Mouse (Mus musculus): ENCODE results near the gene Klk12. TPM values are rescaled to one million over a fixed set of nuclear protein-coding genes. Genes with fewer than 3 reads are reported as not detected.

Klk12 gene
- total and polyA plus RNA-seq, 2 experiments from 2014 or later, result not detected

DNA sequence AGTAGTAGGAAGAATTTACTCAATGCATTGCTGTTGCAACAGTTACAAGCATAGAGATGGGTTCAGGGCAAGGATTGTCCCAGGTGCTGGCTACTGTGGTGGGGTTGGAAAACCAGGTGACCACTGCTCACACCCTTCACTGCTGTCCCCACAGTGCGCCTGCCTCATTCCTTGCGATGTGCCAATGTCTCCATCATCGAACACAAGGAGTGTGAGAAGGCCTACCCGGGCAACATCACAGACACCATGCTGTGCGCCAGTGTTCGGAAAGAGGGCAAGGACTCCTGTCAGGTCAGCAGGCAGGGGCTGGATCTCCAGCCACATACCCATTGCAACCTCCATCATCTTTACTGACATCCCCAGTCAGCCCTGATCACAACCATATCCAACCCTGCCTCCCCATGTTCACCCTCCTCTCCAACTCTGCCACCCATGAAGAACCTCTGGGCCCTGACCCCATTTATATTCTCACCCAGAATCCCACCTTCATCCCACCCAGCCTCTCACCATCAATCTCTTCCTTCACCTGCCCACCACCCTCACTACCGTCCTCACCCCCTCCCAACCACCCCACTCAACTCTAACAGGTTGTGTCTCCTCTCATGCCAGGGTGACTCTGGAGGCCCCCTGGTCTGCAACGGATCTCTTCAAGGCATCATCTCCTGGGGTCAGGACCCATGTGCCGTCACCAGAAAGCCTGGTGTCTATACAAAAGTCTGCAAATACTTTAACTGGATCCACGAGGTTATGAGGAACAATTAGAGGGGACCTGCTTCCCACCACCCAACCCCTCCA is 9.7 kb downstream of the Klk12 start:
- H3K9me3 ChIP-seq (ENCODE audit: low read length), result no peaks in the 10 kb centered on the region
- H3K4me3 ChIP-seq (ENCODE audit: low read length), result no peak overlapping the region
- H3K36me3 ChIP-seq (ENCODE audit: insufficient read depth, low read length), result no peaks in the 10 kb centered on the region
- peaks cover 5% of the 10 kb centered on the region; the same call in 1 of the 2 replicates for H3K4me1 ChIP-seq (ENCODE audit: insufficient read depth, low read length)
- H3K9ac ChIP-seq (replicated peaks; ENCODE audit: low read length), result no peak overlapping the region
- H3K27me3 ChIP-seq (ENCODE audit: insufficient read depth, low read length), result peaks cover 3% of the 10 kb centered on the region; the same call in 1 of the 2 replicates
- H3K4me2 ChIP-seq (ENCODE audit: low read depth, low read length), result no peak overlapping the region
- no peak for TF ChIP-seq CTCF (IDR thresholded peaks at IDR 0.05; ENCODE audit: low read depth)
- WGBS, result 88% methylated on average over 10 of the region's 10 CpGs
- no peak for ATAC-seq
- no peak for DNase-seq (ENCODE audit: low spot score)
- H3K27ac ChIP-seq, result no peak overlapping the region

DNA sequence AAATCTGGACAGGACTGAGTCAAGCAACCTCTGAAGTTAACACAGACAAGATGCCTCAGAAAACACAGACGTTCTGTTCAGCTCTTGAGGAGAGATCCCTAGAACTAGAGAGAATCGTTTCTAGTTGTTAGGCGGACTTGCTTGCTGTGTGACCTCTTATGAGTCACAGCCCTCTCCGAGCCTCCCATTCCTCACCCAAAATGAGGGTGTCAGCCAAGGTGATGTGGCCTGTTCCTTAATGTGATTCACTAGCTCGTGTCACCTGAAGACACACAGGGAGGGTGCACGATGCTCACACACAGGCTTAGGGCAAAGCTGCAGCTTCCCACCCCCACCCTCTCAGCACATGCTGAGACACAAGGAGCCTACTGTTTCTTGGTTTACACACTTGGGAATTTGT is 11.5 kb downstream of the Klk12 start:
- no peak for TF ChIP-seq CTCF (IDR thresholded peaks at IDR 0.05; ENCODE audit: low read depth)
- Histone ChIP-seq H3K4me2 (ENCODE audit: low read depth, low read length) (no peak overlapping the region), H3K27ac (no peak overlapping the region), H3K36me3 (ENCODE audit: insufficient read depth, low read length) (no peaks in the 10 kb centered on the region), H3K4me1 (ENCODE audit: insufficient read depth, low read length) (peaks cover 5% of the 10 kb centered on the region; the same call in 1 of the 2 replicates), H3K27me3 (ENCODE audit: insufficient read depth, low read length) (peaks cover 3% of the 10 kb centered on the region; the same call in 1 of the 2 replicates), H3K9ac (replicated peaks; ENCODE audit: low read length) (no peak overlapping the region), H3K9me3 (ENCODE audit: low read length) (no peaks in the 10 kb centered on the region), H3K4me3 (ENCODE audit: low read length) (no peak overlapping the region)
- DNase-seq (ENCODE audit: low spot score) (no peak), ATAC-seq (no peak)
- WGBS, result 64% methylated on average over 6 of the region's 6 CpGs

GRCm38 (mm10) chr7:43780746-43781145 is 12.0 kb downstream of the Klk12 start, which contains the start of gene Klk10:
Gene Klk10 (plus strand): TSS chr7:43781035.
- Histone ChIP-seq H3K9me3 (ENCODE audit: low read length) (no peaks in the 10 kb centered on the region), H3K27me3 (ENCODE audit: insufficient read depth, low read length) (peaks cover 3% of the 10 kb centered on the region; the same call in 1 of the 2 replicates), H3K4me1 (ENCODE audit: insufficient read depth, low read length) (peaks cover 5% of the 10 kb centered on the region; the same call in 1 of the 2 replicates), H3K4me2 (ENCODE audit: low read depth, low read length) (no peak within 1 kb of the TSS), H3K36me3 (ENCODE audit: insufficient read depth, low read length) (no peaks in the 10 kb centered on the region), H3K4me3 (ENCODE audit: low read length) (no peak within 1 kb of the TSS), H3K27ac (no peak within 1 kb of the TSS), H3K9ac (replicated peaks; ENCODE audit: low read length) (no peak within 1 kb of the TSS)
- DNase-seq (ENCODE audit: low spot score) (no peak), ATAC-seq (no peak)
- 66% methylated on average over 5 of the region's 5 CpGs for WGBS
- no peak for TF ChIP-seq CTCF (IDR thresholded peaks at IDR 0.05; ENCODE audit: low read depth)

DNA sequence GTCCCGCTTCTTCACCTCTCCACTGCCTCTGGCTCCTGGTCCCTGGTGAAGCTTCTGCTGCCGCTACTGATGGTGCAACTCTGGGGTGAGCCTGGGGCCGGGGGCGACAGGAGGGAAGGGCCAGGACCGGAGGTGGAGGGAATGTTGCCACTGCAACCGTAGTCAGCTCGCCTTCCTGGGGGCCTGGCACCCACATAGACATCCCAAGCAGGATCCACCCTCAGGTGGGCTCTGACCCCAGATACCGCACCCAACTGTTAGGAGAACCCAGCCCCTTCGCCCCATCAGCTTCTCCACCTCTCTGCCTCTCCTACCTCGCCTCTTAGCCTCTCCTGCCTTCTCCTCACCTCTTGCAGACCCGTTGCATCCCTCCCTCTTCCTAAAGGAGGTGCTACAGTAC is 12.8 kb downstream of the Klk12 start:
- Histone ChIP-seq H3K9me3 (ENCODE audit: low read length) (no peaks in the 10 kb centered on the region), H3K4me2 (ENCODE audit: low read depth, low read length) (no peak overlapping the region), H3K4me3 (ENCODE audit: low read length) (no peak overlapping the region), H3K27me3 (ENCODE audit: insufficient read depth, low read length) (peaks cover 3% of the 10 kb centered on the region; the same call in 1 of the 2 replicates), H3K36me3 (ENCODE audit: insufficient read depth, low read length) (no peaks in the 10 kb centered on the region), H3K9ac (replicated peaks; ENCODE audit: low read length) (no peak overlapping the region), H3K4me1 (ENCODE audit: insufficient read depth, low read length) (peaks cover 5% of the 10 kb centered on the region; the same call in 1 of the 2 replicates), H3K27ac (no peak overlapping the region)
- ATAC-seq (no peak), DNase-seq (ENCODE audit: low spot score) (no peak)
- no peak for TF ChIP-seq CTCF (IDR thresholded peaks at IDR 0.05; ENCODE audit: low read depth)
- 89% methylated on average over 11 of the region's 11 CpGs for WGBS

DNA sequence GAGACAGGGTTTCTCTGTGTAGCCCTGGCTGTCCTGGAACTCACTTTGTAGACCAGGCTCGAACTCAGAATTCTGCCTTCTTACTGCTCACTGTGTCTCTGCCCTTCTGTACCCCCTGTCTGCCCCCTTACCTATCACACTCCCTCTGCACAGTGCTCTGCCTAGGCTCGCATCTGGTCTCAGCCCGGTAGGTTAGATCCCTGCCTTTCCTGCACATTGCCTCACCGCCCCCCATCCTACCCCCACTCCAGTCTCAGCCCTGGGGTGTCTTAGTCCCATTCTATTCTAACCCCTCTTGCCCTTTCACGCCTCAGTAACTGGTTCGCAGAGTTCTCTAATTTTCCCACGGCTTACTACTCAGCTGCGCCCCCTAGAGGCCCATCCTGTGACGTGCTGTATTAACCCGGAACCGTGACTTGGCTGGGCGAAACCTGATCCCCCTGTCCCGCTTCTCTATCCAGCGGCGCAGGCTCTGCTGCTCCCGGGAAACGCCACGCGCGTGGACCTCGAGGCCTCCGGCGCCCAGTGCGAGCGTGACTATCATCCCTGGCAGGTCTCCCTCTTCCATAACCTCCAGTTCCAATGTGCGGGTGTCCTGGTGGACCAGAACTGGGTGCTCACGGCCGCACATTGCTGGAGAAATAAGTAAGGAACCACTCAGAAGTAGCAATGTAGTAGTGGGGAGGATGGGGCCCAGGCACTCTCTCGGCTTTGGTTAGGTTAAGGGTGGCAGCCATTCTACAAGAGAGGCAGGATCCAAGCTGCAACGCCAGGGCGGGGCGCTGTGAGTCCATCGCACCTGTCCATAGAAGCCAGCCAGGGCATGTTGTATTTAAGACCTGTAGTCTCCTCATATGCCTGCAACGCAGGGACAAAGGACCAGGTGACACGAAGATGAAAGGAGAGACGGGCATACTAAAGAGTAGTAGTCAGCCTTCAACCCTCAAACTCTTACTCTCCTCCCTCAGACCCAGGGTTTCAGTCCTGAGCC is 13.9 kb downstream of the Klk12 start:
- H3K4me3 ChIP-seq (ENCODE audit: low read length), result peak overlapping the region; percentile 27
- H3K36me3 ChIP-seq (ENCODE audit: insufficient read depth, low read length), result no peaks in the 10 kb centered on the region
- WGBS, result 8% methylated on average over 36 of the region's 36 CpGs
- H3K9me3 ChIP-seq (ENCODE audit: low read length), result no peaks in the 10 kb centered on the region
- ATAC-seq (peak; percentile 83), DNase-seq (ENCODE audit: low spot score) (peak; percentile 81)
- H3K27me3 ChIP-seq (ENCODE audit: insufficient read depth, low read length), result peaks cover 3% of the 10 kb centered on the region; the same call in 1 of the 2 replicates
- peaks cover 5% of the 10 kb centered on the region; the same call in 1 of the 2 replicates for H3K4me1 ChIP-seq (ENCODE audit: insufficient read depth, low read length)
- H3K27ac ChIP-seq, result no peak overlapping the region
- TF ChIP-seq CTCF (IDR thresholded peaks at IDR 0.05; ENCODE audit: low read depth), result peak; percentile 87
- peak overlapping the region; percentile 59 for H3K4me2 ChIP-seq (ENCODE audit: low read depth, low read length)
- 0 out of 2 replicates have a peak overlapping the region, but pooled peaks have one; percentile 24 for H3K9ac ChIP-seq (replicated peaks; ENCODE audit: low read length)

GRCm38 (mm10) chr7:43785286-43785685 is 16.6 kb downstream of the Klk12 start:
- no peaks in the 10 kb centered on the region for H3K9me3 ChIP-seq (ENCODE audit: low read length)
- peak; percentile 41; the same call in 1 of the 2 replicates for TF ChIP-seq CTCF (IDR thresholded peaks at IDR 0.05; ENCODE audit: low read depth)
- no peak overlapping the region for H3K4me3 ChIP-seq (ENCODE audit: low read length)
- H3K27me3 ChIP-seq (ENCODE audit: insufficient read depth, low read length), result peaks cover 3% of the 10 kb centered on the region; the same call in 1 of the 2 replicates
- H3K9ac ChIP-seq (replicated peaks; ENCODE audit: low read length), result no peak overlapping the region
- H3K4me1 ChIP-seq (ENCODE audit: insufficient read depth, low read length), result peaks cover 5% of the 10 kb centered on the region; the same call in 1 of the 2 replicates
- 97% methylated on average over 1 of the region's 1 CpGs for WGBS
- H3K27ac ChIP-seq, result no peak overlapping the region
- no peaks in the 10 kb centered on the region for H3K36me3 ChIP-seq (ENCODE audit: insufficient read depth, low read length)
- DNase-seq (ENCODE audit: low spot score) (peak; percentile 48), ATAC-seq (no peak)
- H3K4me2 ChIP-seq (ENCODE audit: low read depth, low read length), result no peak overlapping the region

All from hindbrain, postnatal 0 days (tissue).